Mouse (Mus musculus) forebrain, embryonic 14.5 days (tissue): ENCODE measurements at regions not wholly inside any gene's neighbourhood (a gene's known extent, or its start where the extent isn't known, plus 50 kb on each side); places are given as distances from the start of the nearest gene placed in this dataset.
"Not testable (repeated sequence)": the region's sequence is repeated elsewhere in the genome, so short reads cannot be mapped to it uniquely, and the experiment has no call there.

Experiments used
- ATAC-seq: fragments of 200-750 bp; cut with Nextera tagmentation; 2 replicates; pipeline ENCODE4 v1.8.0; 2017; ENCODE audit warnings: mild to moderate bottlenecking, moderate library complexity
- DNase-seq: peaks from one replicate; pipeline ENCODE4 v3.0.0-alpha.2; 2015; ENCODE audit warnings: low spot score
- H3K27ac ChIP-seq: fragments of 300-500 bp; sonication (generic); 2 replicates; pipeline ENCODE4 v1.5.1; 2014; ENCODE audit warnings: low read depth, mild to moderate bottlenecking, control low read depth, low read length, moderate library complexity
- H3K27me3 ChIP-seq: fragments of 300-500 bp; sonication (generic); replicated peaks from 2 replicates; pipeline ENCODE4 v1.6.1; 2014; ENCODE audit warnings: low read length, control low read depth, mixed read lengths; ENCODE audit not compliant: control insufficient read depth, insufficient read depth
- H3K36me3 ChIP-seq: fragments of 300-500 bp; sonication (generic); 2 replicates; pipeline ENCODE4 v1.6.1; 2014; ENCODE audit warnings: low read length, control low read depth; ENCODE audit not compliant: control insufficient read depth, insufficient read depth
- H3K4me1 ChIP-seq: fragments of 300-500 bp; sonication (generic); 2 replicates; pipeline ENCODE4 v1.6.1; 2014; ENCODE audit warnings: antibody characterized with exemption, low read length, control low read depth; ENCODE audit not compliant: control insufficient read depth, insufficient read depth
- H3K4me2 ChIP-seq: fragments of 300-500 bp; sonication (generic); 2 replicates; pipeline ENCODE4 v1.6.1; 2014; ENCODE audit warnings: mild to moderate bottlenecking, control low read depth, low read length
- H3K4me3 ChIP-seq: fragments of 300-500 bp; sonication (generic); 2 replicates; pipeline ENCODE4 v1.5.1; 2014; ENCODE audit warnings: low read depth, low read length, control low read depth
- H3K9ac ChIP-seq: fragments of 300-500 bp; sonication (generic); 2 replicates; pipeline ENCODE4 v1.6.1; 2014; ENCODE audit warnings: mild to moderate bottlenecking, low read length, control low read depth, moderate library complexity
- H3K9me3 ChIP-seq: fragments of 300-500 bp; sonication (generic); replicated peaks from 2 replicates; pipeline ENCODE4 v1.6.1; 2016; ENCODE audit warnings: low read length, control low read depth, mixed read lengths; ENCODE audit not compliant: control insufficient read depth
- WGBS: fragments of 180-500 bp; shearing (Covaris S2); extraction: QIAGEN DNeasy Blood & Tissue Kit; methylation state at CpG from one replicate; pipeline ENCODE4 v1.1.7; 2014; 5-methylcytosine and 5-hydroxymethylcytosine counted together

- DNase-seq (no peak), ATAC-seq (no peak)
- H3K27ac ChIP-seq = no peak overlapping the region
- H3K4me1 ChIP-seq = no peaks in the 10 kb centered on the region
- H3K9me3 ChIP-seq = no peaks in the 10 kb centered on the region
- H3K4me3 ChIP-seq = no peak overlapping the region
- no peak overlapping the region for H3K4me2 ChIP-seq
- WGBS = 88% methylated on average over 6 of the region's 6 CpGs
- H3K27me3 ChIP-seq = no peaks in the 10 kb centered on the region
- no peak overlapping the region for H3K9ac ChIP-seq
- H3K36me3 ChIP-seq = no peaks in the 10 kb centered on the region
Measured at GRCm38 (mm10) chr1:41900370-41900769, 795.2 kb upstream of the Pou3f3 start.

GRCm38 (mm10) chr1:41905971-41906370 is 789.6 kb upstream of the Pou3f3 start:
- H3K9me3 ChIP-seq = no peaks in the 10 kb centered on the region
- no peak overlapping the region for H3K9ac ChIP-seq
- no peak overlapping the region for H3K4me3 ChIP-seq
- WGBS = 85% methylated on average over 5 of the region's 5 CpGs
- no peak overlapping the region for H3K27ac ChIP-seq
- H3K4me1 ChIP-seq = no peaks in the 10 kb centered on the region
- ATAC-seq (no peak), DNase-seq (no peak)
- no peaks in the 10 kb centered on the region for H3K36me3 ChIP-seq
- H3K27me3 ChIP-seq = no peaks in the 10 kb centered on the region
- no peak overlapping the region for H3K4me2 ChIP-seq

- Histone ChIP-seq H3K9me3 (no peaks in the 10 kb centered on the region), H3K4me3 (no peak overlapping the region), H3K27me3 (no peaks in the 10 kb centered on the region), H3K36me3 (no peaks in the 10 kb centered on the region), H3K9ac (no peak overlapping the region), H3K27ac (no peak overlapping the region), H3K4me2 (no peak overlapping the region), H3K4me1 (no peaks in the 10 kb centered on the region)
- DNase-seq (no peak), ATAC-seq (no peak)
- 91% methylated on average over 8 of the region's 8 CpGs for WGBS
Measured at GRCm38 (mm10) chr1:41908001-41908807, 787.4 kb upstream of the Pou3f3 start.

- 90% methylated on average over 5 of the region's 5 CpGs for WGBS
- Histone ChIP-seq H3K9ac (no peak overlapping the region), H3K36me3 (no peaks in the 10 kb centered on the region), H3K4me3 (no peak overlapping the region), H3K9me3 (no peaks in the 10 kb centered on the region), H3K27ac (no peak overlapping the region), H3K4me2 (no peak overlapping the region), H3K4me1 (no peaks in the 10 kb centered on the region), H3K27me3 (no peaks in the 10 kb centered on the region)
- DNase-seq = no peak
- no peak for ATAC-seq
Measured at GRCm38 (mm10) chr1:41908808-41909110, 786.8 kb upstream of the Pou3f3 start.

- Histone ChIP-seq H3K9ac (no peak overlapping the region), H3K27me3 (no peaks in the 10 kb centered on the region), H3K4me2 (no peak overlapping the region), H3K27ac (no peak overlapping the region), H3K9me3 (no peaks in the 10 kb centered on the region), H3K4me1 (no peaks in the 10 kb centered on the region), H3K4me3 (no peak overlapping the region), H3K36me3 (no peaks in the 10 kb centered on the region)
- DNase-seq (no peak), ATAC-seq (no peak)
- WGBS = 57% methylated on average over 5 of the region's 5 CpGs
Measured at GRCm38 (mm10) chr1:41909799-41910198, 785.8 kb upstream of the Pou3f3 start.

- ATAC-seq (peak; percentile 67), DNase-seq (peak; percentile 90)
- Histone ChIP-seq H3K4me2 (no peak overlapping the region), H3K9ac (no peak overlapping the region), H3K4me3 (no peak overlapping the region), H3K27me3 (no peaks in the 10 kb centered on the region), H3K9me3 (no peaks in the 10 kb centered on the region), H3K27ac (peak overlapping the region; percentile 46; the same call in 1 of the 2 replicates), H3K36me3 (0 out of 2 replicates have a peak, but pooled peaks cover 4% of the 10 kb centered on the region), H3K4me1 (peaks cover 20% of the 10 kb centered on the region)
- 20% methylated on average over 4 of the region's 4 CpGs for WGBS
Measured at GRCm38 (mm10) chr1:41916730-41917347, 778.7 kb upstream of the Pou3f3 start.

GRCm38 (mm10) chr1:41917807-41918206 is 777.8 kb upstream of the Pou3f3 start:
- H3K4me2 ChIP-seq, H3K27me3 ChIP-seq, H3K9me3 ChIP-seq, DNase-seq, H3K4me3 ChIP-seq, H3K36me3 ChIP-seq, H3K9ac ChIP-seq, ATAC-seq: not testable (repeated sequence)
- peak overlapping the region; percentile 45; the same call in 1 of the 2 replicates for H3K27ac ChIP-seq
- H3K4me1 ChIP-seq = peaks cover 20% of the 10 kb centered on the region
- WGBS = 21% methylated on average over 5 of the region's 5 CpGs

GRCm38 (mm10) chr1:41918394-41919262 is 776.9 kb upstream of the Pou3f3 start:
- ATAC-seq (peak; percentile 82), DNase-seq (peak; percentile 76)
- Histone ChIP-seq H3K27ac (peak overlapping the region; percentile 45), H3K4me1 (peaks cover 20% of the 10 kb centered on the region), H3K9ac (peak overlapping the region; percentile 29), H3K4me2 (peak overlapping the region; percentile 33), H3K36me3 (0 out of 2 replicates have a peak, but pooled peaks cover 4% of the 10 kb centered on the region), H3K9me3 (no peaks in the 10 kb centered on the region), H3K4me3 (no peak overlapping the region), H3K27me3 (no peaks in the 10 kb centered on the region)
- 2% methylated on average over 11 of the region's 11 CpGs for WGBS
